Mouse (Mus musculus): ENCODE measurements around the gene Ttll1. TPM values are rescaled to one million over a fixed set of nuclear protein-coding genes. Genes with fewer than 3 reads are reported as not detected.
A peak's percentile ranks its signal among the peaks of the same experiment; 100 is the strongest.

The Ttll1 gene
- polyA plus RNA-seq, 1 experiment from 2014 or later = 13.8 TPM

DNA sequence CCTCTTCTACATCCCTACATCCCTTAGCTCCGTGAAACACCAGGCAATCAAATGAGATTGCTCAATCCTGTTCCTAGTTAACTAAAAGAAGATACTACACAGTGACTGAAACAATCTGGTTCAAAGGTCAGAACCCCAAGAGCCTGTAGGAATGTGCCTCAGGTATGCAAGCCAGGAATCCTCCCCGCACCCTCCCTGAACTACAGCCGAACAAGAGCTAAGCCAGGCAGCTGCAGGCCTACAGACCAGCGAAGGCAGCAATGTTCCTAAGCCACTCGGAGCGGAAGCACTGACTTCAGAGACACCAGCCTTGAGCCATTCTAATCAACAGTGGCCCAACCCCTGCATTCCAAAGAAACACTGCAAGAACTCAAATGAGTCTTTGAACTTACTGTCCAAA is 66.3 kb downstream of the Ttll1 start:
- no peak overlapping the region for H3K4me2 ChIP-seq (replicated peaks; ENCODE audit: low read depth, low read length)
- no peaks in the 10 kb centered on the region for H3K36me3 ChIP-seq (ENCODE audit: insufficient read depth, low read length)
- 38% methylated on average over 6 of the region's 6 CpGs for WGBS
- H3K27ac ChIP-seq (ENCODE audit: low read length) = no peak overlapping the region
- DNase-seq (ENCODE audit: low spot score) = peak; percentile 70
- H3K9me3 ChIP-seq (ENCODE audit: low read length) = no peaks in the 10 kb centered on the region
- H3K9ac ChIP-seq (replicated peaks; ENCODE audit: low read depth) = no peak overlapping the region
- H3K27me3 ChIP-seq (replicated peaks; ENCODE audit: insufficient read depth, low read length) = no peaks in the 10 kb centered on the region
- peaks cover 41% of the 10 kb centered on the region; the same call in 1 of the 2 replicates for H3K4me1 ChIP-seq (ENCODE audit: insufficient read depth, low read depth, low read length)
- ATAC-seq = peak; percentile 58
- H3K4me3 ChIP-seq (ENCODE audit: low read depth, low read length) = no peak overlapping the region
- TF ChIP-seq CTCF (IDR thresholded peaks at IDR 0.05) (no peak), EP300 (IDR thresholded peaks at IDR 0.05) (peak; percentile 48; the same call in 1 of the 2 replicates)

DNA sequence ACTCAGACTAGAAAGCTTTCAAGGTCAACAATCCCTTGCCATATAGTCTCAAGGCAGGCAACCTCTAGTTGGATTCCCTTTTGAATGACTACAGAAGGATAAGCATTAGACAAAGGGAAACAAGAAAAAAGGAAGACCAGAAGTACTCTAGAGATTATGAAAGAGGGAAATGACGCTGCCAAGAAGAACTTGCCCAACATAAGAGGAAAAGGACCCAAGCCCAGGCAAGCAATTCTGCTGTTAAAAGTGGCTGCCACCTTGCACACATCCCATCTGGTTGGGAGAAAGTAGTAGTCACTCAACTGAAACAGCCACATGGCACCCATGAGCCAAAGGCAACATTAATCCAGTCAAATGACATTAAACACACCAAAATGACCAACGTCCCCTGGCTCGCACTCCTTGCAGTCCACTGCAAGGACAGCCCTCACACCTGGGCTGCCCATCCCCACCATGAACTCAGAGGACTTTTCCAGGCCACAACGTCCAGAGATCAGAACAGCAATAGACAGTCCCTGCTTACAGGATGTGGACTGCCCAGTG is 68.1 kb downstream of the Ttll1 start:
- Histone ChIP-seq H3K4me3 (ENCODE audit: low read depth, low read length) (no peak overlapping the region), H3K27me3 (replicated peaks; ENCODE audit: insufficient read depth, low read length) (no peaks in the 10 kb centered on the region), H3K27ac (ENCODE audit: low read length) (peak overlapping the region; percentile 57; the same call in 1 of the 2 replicates), H3K9me3 (ENCODE audit: low read length) (no peaks in the 10 kb centered on the region), H3K4me2 (replicated peaks; ENCODE audit: low read depth, low read length) (no peak overlapping the region), H3K4me1 (ENCODE audit: insufficient read depth, low read depth, low read length) (peaks cover 31% of the 10 kb centered on the region; the same call in 1 of the 2 replicates), H3K36me3 (ENCODE audit: insufficient read depth, low read length) (no peaks in the 10 kb centered on the region), H3K9ac (replicated peaks; ENCODE audit: low read depth) (no peak overlapping the region)
- TF ChIP-seq EP300 (IDR thresholded peaks at IDR 0.05) = no peak
- TF ChIP-seq CTCF (IDR thresholded peaks at IDR 0.05) = no peak
- peak; percentile 60 for DNase-seq (ENCODE audit: low spot score)
- ATAC-seq = no peak
- 70% methylated on average over 4 of the region's 4 CpGs for WGBS

DNA sequence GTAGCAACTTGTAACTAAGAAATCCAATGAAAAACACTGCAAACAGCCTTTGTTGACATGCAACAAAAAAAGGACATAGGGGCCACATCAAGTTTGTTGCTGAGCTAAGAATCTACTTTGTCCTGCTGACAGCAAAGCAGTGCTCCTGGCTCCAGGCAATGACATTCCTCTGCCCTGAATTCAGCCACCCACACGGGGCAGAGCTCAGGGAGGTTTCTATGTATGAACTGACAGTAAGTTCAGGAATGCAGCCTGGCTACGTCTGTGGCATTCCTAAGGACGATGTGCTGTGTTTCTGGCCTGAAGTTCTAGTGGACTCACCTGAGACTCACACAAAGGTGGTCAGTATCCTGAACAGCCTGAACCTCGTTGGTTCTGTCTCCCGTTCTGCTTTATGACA is 70.0 kb downstream of the Ttll1 start:
- H3K4me2 ChIP-seq (replicated peaks; ENCODE audit: low read depth, low read length) = no peak overlapping the region
- H3K9me3 ChIP-seq (ENCODE audit: low read length) = no peaks in the 10 kb centered on the region
- H3K36me3 ChIP-seq (ENCODE audit: insufficient read depth, low read length) = no peaks in the 10 kb centered on the region
- no peak overlapping the region for H3K4me3 ChIP-seq (ENCODE audit: low read depth, low read length)
- TF ChIP-seq CTCF (IDR thresholded peaks at IDR 0.05) (no peak), EP300 (IDR thresholded peaks at IDR 0.05) (0 out of 2 replicates have a peak, but pooled peaks have one; percentile 24)
- no peak overlapping the region for H3K27ac ChIP-seq (ENCODE audit: low read length)
- ATAC-seq = peak; percentile 27; the same call in 1 of the 2 replicates
- 51% methylated on average over 5 of the region's 5 CpGs for WGBS
- no peak for DNase-seq (ENCODE audit: low spot score)
- no peak overlapping the region for H3K9ac ChIP-seq (replicated peaks; ENCODE audit: low read depth)
- no peaks in the 10 kb centered on the region for H3K27me3 ChIP-seq (replicated peaks; ENCODE audit: insufficient read depth, low read length)
- H3K4me1 ChIP-seq (ENCODE audit: insufficient read depth, low read depth, low read length) = peaks cover 26% of the 10 kb centered on the region; the same call in 1 of the 2 replicates

DNA sequence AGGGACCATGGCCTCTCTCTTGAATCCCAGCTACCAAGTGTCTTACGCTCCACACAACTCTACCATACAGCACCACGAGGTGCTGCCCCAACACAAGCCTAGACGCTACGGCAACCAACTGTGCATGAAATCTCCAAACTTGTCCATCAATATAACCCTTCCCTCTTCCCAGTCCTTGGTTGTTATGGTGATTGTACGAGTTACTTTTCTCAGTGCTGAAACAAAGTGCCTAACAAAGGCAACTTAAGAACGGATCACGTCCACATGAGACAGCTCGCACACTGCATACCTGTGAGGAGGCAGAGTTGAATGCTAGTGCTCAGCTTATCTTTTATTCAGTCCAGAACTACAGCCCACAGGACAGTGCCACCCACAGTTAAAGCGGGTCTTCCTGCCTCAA is 74.2 kb downstream of the Ttll1 start:
- TF ChIP-seq CTCF (IDR thresholded peaks at IDR 0.05) (peak; percentile 16; the same call in 1 of the 2 replicates), EP300 (IDR thresholded peaks at IDR 0.05) (no peak)
- Histone ChIP-seq H3K9me3 (ENCODE audit: low read length) (no peaks in the 10 kb centered on the region), H3K27me3 (replicated peaks; ENCODE audit: insufficient read depth, low read length) (no peaks in the 10 kb centered on the region), H3K4me1 (ENCODE audit: insufficient read depth, low read depth, low read length) (peaks cover 18% of the 10 kb centered on the region; the same call in 1 of the 2 replicates), H3K27ac (ENCODE audit: low read length) (no peak overlapping the region), H3K4me3 (ENCODE audit: low read depth, low read length) (no peak overlapping the region), H3K36me3 (ENCODE audit: insufficient read depth, low read length) (no peaks in the 10 kb centered on the region), H3K4me2 (replicated peaks; ENCODE audit: low read depth, low read length) (no peak overlapping the region), H3K9ac (replicated peaks; ENCODE audit: low read depth) (no peak overlapping the region)
- ATAC-seq (no peak), DNase-seq (ENCODE audit: low spot score) (no peak)
- WGBS = 70% methylated on average over 9 of the region's 9 CpGs

DNA sequence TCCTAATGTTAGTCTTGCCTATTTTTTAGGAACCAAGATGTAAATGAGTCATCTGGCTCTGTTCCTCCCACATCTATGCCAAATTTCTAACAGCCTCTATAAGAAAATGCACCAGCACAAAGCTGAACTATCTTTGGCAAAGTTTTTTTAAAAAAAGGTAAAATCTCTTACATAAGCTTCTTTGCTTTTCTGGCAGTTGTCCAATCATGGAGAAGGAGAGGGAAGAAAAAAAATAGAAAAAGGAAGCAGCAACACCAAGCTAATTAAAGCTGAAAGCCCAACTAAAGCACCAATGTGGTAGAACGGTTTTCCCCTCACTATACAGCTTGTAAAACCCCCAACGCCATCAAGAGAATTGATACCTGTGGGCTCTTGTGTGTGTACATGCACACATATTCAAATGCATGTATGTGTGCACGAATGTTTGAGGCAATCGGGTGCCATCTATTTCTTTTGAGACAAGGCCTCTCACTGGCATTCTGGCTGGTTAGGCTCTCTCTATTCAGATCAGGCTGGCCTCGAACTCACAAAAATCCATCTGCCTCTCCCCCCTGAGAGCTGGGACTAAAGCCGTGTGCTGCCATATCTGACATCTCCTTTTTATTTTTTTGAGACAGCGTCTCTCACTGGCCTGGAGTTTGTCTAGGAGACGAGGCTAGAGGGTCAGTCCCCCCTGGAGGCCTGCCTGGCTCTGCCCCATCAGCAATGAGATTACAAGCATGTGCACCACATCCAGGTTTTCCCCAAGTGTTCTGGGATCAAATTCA is 75.2 kb downstream of the Ttll1 start:
- 73% methylated on average over 8 of the region's 8 CpGs for WGBS
- no peak for ATAC-seq
- Histone ChIP-seq H3K36me3 (ENCODE audit: insufficient read depth, low read length) (no peaks in the 10 kb centered on the region), H3K4me2 (replicated peaks; ENCODE audit: low read depth, low read length) (no peak overlapping the region), H3K9ac (replicated peaks; ENCODE audit: low read depth) (no peak overlapping the region), H3K4me3 (ENCODE audit: low read depth, low read length) (no peak overlapping the region), H3K4me1 (ENCODE audit: insufficient read depth, low read depth, low read length) (peaks cover 10% of the 10 kb centered on the region; the same call in 1 of the 2 replicates), H3K9me3 (ENCODE audit: low read length) (no peaks in the 10 kb centered on the region), H3K27ac (ENCODE audit: low read length) (no peak overlapping the region; the same call in 1 of the 2 replicates), H3K27me3 (replicated peaks; ENCODE audit: insufficient read depth, low read length) (no peaks in the 10 kb centered on the region)
- peak; percentile 51 for DNase-seq (ENCODE audit: low spot score)
- TF ChIP-seq CTCF (IDR thresholded peaks at IDR 0.05) (no peak), EP300 (IDR thresholded peaks at IDR 0.05) (no peak)

DNA sequence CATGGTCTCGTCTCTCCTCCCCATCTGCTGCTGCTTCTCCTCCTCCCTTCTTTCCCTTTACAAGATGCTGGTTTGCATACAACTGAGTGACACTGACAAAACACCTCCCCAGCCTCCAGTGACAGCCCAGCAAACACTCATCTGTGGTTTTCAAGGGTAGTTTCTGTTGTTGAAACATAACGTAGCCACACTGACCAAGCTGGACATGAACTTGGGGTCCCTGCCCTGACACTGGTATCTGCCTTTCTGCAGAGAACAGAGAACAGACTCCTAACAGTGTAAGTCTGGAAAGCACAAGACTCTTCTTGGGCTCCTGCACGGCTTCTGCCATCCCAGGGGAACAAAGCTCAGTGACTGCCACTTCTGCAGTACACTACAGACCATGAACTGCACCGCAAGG is 76.0 kb downstream of the Ttll1 start:
- Histone ChIP-seq H3K27ac (ENCODE audit: low read length) (peak overlapping the region; percentile 20; the same call in 1 of the 2 replicates), H3K4me2 (replicated peaks; ENCODE audit: low read depth, low read length) (no peak overlapping the region), H3K9ac (replicated peaks; ENCODE audit: low read depth) (no peak overlapping the region), H3K27me3 (replicated peaks; ENCODE audit: insufficient read depth, low read length) (no peaks in the 10 kb centered on the region), H3K9me3 (ENCODE audit: low read length) (no peaks in the 10 kb centered on the region), H3K36me3 (ENCODE audit: insufficient read depth, low read length) (no peaks in the 10 kb centered on the region), H3K4me3 (ENCODE audit: low read depth, low read length) (no peak overlapping the region), H3K4me1 (ENCODE audit: insufficient read depth, low read depth, low read length) (peaks cover 10% of the 10 kb centered on the region; the same call in 1 of the 2 replicates)
- TF ChIP-seq CTCF (IDR thresholded peaks at IDR 0.05) (no peak), EP300 (IDR thresholded peaks at IDR 0.05) (no peak)
- no peak for ATAC-seq
- no peak for DNase-seq (ENCODE audit: low spot score)
- 64% methylated on average over 4 of the region's 4 CpGs for WGBS

Small RNAs within 50 kb of the gene (microRNA-seq; reads per million reads assigned to microRNA genes)
- gene Gm24575 = not detected

Other genes starting within 250 kb of the Ttll1 start
- 41.1 and 44.2 TPM in 2 replicates for gene Arfgap3, start 160.6 kb downstream of the Ttll1 start, polyA plus RNA-seq (2015; fragmentation: Nextera tagmentation; extraction: Ambion mirVana)
- gene Pacsin2, start 46.3 kb downstream of the Ttll1 start, polyA plus RNA-seq (2015; fragmentation: Nextera tagmentation; extraction: Ambion mirVana) = 46.7 and 51.7 TPM in 2 replicates
- 33.8 and 34.6 TPM in 2 replicates for gene Bik, start 16.0 kb upstream of the Ttll1 start, polyA plus RNA-seq (2015; fragmentation: Nextera tagmentation; extraction: Ambion mirVana)
- gene Tspo, start 52.7 kb upstream of the Ttll1 start, polyA plus RNA-seq (2015; fragmentation: Nextera tagmentation; extraction: Ambion mirVana) = 343 and 439 TPM in 2 replicates
- gene Mcat, start 52.9 kb upstream of the Ttll1 start, polyA plus RNA-seq (2015; fragmentation: Nextera tagmentation; extraction: Ambion mirVana) = 22.8 and 24.7 TPM in 2 replicates
- 12.3 TPM in 2 replicates for gene Ttll12, start 84.3 kb upstream of the Ttll1 start, polyA plus RNA-seq (2015; fragmentation: Nextera tagmentation; extraction: Ambion mirVana)
- 1.6 and 1.9 TPM in 2 replicates for gene Scube1, start 214.1 kb upstream of the Ttll1 start, polyA plus RNA-seq (2015; fragmentation: Nextera tagmentation; extraction: Ambion mirVana)